Mouse (Mus musculus) stomach, embryonic 15.5 days (tissue): ENCODE data around the gene Nell1. TPM values are rescaled to one million over a fixed set of nuclear protein-coding genes. Genes with fewer than 3 reads are reported as not detected.
A peak's percentile ranks its signal among the peaks of the same experiment; 100 is the strongest.

Source experiments
- ATAC-seq: fragments of 200-750 bp; cut with Nextera tagmentation; 2 replicates; pipeline ENCODE4 v1.8.0; 2017; ENCODE audit warnings: low read depth, moderate number of reproducible peaks, moderate TSS enrichment; ENCODE audit not compliant: insufficient read depth, low FRiP score
- H3K27ac ChIP-seq: fragments of 300-500 bp; sonication (generic); 2 replicates; pipeline ENCODE4 v1.5.1; 2015; ENCODE audit warnings: mild to moderate bottlenecking, inconsistent platforms
- H3K27me3 ChIP-seq: fragments of 300-500 bp; sonication (generic); replicated peaks from 2 replicates; pipeline ENCODE4 v1.6.1; 2015; ENCODE audit warnings: inconsistent platforms
- H3K36me3 ChIP-seq: fragments of 300-500 bp; sonication (generic); 2 replicates; pipeline ENCODE4 v1.6.1; 2015; ENCODE audit warnings: inconsistent platforms
- H3K4me1 ChIP-seq: fragments of 300-500 bp; sonication (generic); 2 replicates; pipeline ENCODE4 v1.6.1; 2015; ENCODE audit warnings: inconsistent platforms
- H3K4me2 ChIP-seq: fragments of 300-500 bp; sonication (generic); 2 replicates; pipeline ENCODE4 v1.6.1; 2015; ENCODE audit warnings: mild to moderate bottlenecking, inconsistent platforms
- H3K4me3 ChIP-seq: fragments of 300-500 bp; sonication (generic); replicated peaks from 2 replicates; pipeline ENCODE4 v1.5.1; 2015; ENCODE audit warnings: inconsistent platforms
- H3K9ac ChIP-seq: fragments of 300-500 bp; sonication (generic); 2 replicates; pipeline ENCODE4 v1.6.1; 2015; ENCODE audit warnings: inconsistent platforms
- H3K9me3 ChIP-seq: fragments of 300-500 bp; sonication (generic); 2 replicates; pipeline ENCODE4 v1.6.1; 2016; ENCODE audit warnings: inconsistent platforms
- WGBS: fragments of 180-500 bp; shearing (Covaris S2); methylation state at CpG from one replicate; pipeline ENCODE4 v1.1.7; 2015; 5-methylcytosine and 5-hydroxymethylcytosine counted together
- polyA plus RNA-seq: library from polyadenylated mRNA; unstranded; fragments of >200 nt; fragmentation: Nextera tagmentation; extraction: Ambion mirVana; gene quantifications from 2 replicates; pipeline ENCODE4 v1.2.1, GENCODE M21; 2015

Gene Nell1
- polyA plus RNA-seq, 1 experiment from 2014 or later, result 5.1 TPM

GRCm38 (mm10) chr7:50781105-50781504 is 806.4 kb downstream of the Nell1 start:
- H3K4me3 ChIP-seq, result no peak overlapping the region
- no peak overlapping the region for H3K27ac ChIP-seq
- H3K9me3 ChIP-seq, result no peaks in the 10 kb centered on the region
- no peaks in the 10 kb centered on the region for H3K36me3 ChIP-seq
- H3K4me2 ChIP-seq, result no peak overlapping the region
- no peak overlapping the region for H3K9ac ChIP-seq
- H3K4me1 ChIP-seq, result no peaks in the 10 kb centered on the region
- H3K27me3 ChIP-seq, result no peaks in the 10 kb centered on the region
- ATAC-seq, result no peak
- 73% methylated on average over 1 of the region's 1 CpGs for WGBS

GRCm38 (mm10) chr7:50783652-50784051 is 809.0 kb downstream of the Nell1 start:
- Histone ChIP-seq H3K27me3 (no peaks in the 10 kb centered on the region), H3K9ac (no peak overlapping the region), H3K4me2 (no peak overlapping the region), H3K27ac (no peak overlapping the region), H3K36me3 (no peaks in the 10 kb centered on the region), H3K9me3 (no peaks in the 10 kb centered on the region), H3K4me3 (no peak overlapping the region), H3K4me1 (no peaks in the 10 kb centered on the region)
- no peak for ATAC-seq
- 59% methylated on average over 1 of the region's 1 CpGs for WGBS

GRCm38 (mm10) chr7:50826180-50826579 is 851.5 kb downstream of the Nell1 start:
- Histone ChIP-seq H3K4me2 (no peak overlapping the region), H3K4me3 (no peak overlapping the region), H3K36me3 (no peaks in the 10 kb centered on the region), H3K27ac (no peak overlapping the region), H3K9ac (no peak overlapping the region), H3K9me3 (no peaks in the 10 kb centered on the region), H3K27me3 (no peaks in the 10 kb centered on the region), H3K4me1 (no peaks in the 10 kb centered on the region)
- ATAC-seq, result no peak
- whole genome bisulfite sequencing, result 26% methylated on average over 7 of the region's 7 CpGs

GRCm38 (mm10) chr7:50832799-50833198 is 858.1 kb downstream of the Nell1 start:
- H3K9ac ChIP-seq, result no peak overlapping the region
- 67% methylated on average over 3 of the region's 3 CpGs for WGBS
- ATAC-seq, result no peak

GRCm38 (mm10) chr7:50842646-50843045 is 868.0 kb downstream of the Nell1 start:
- H3K27ac ChIP-seq, result no peak overlapping the region
- H3K9ac ChIP-seq, result no peak overlapping the region
- H3K4me2 ChIP-seq, result no peak overlapping the region
- no peak for ATAC-seq
- no peaks in the 10 kb centered on the region for H3K4me1 ChIP-seq
- no peaks in the 10 kb centered on the region for H3K27me3 ChIP-seq
- no peaks in the 10 kb centered on the region for H3K36me3 ChIP-seq
- H3K9me3 ChIP-seq, result no peaks in the 10 kb centered on the region
- H3K4me3 ChIP-seq, result no peak overlapping the region

More at GRCm38 (mm10) chr7:50832799-50833198, 858.1 kb downstream of the Nell1 start:
- Histone ChIP-seq H3K27me3 (no peaks in the 10 kb centered on the region), H3K4me2 (no peak overlapping the region), H3K36me3 (no peaks in the 10 kb centered on the region), H3K4me3 (no peak overlapping the region), H3K4me1 (no peaks in the 10 kb centered on the region), H3K27ac (no peak overlapping the region), H3K9me3 (no peaks in the 10 kb centered on the region)

GRCm38 (mm10) chr7:50847921-50848320 is 873.3 kb downstream of the Nell1 start:
- H3K27ac ChIP-seq, result no peak overlapping the region
- H3K4me3 ChIP-seq, result no peak overlapping the region
- H3K4me1 ChIP-seq, result no peaks in the 10 kb centered on the region
- H3K9ac ChIP-seq, result no peak overlapping the region
- no peak for ATAC-seq
- no peaks in the 10 kb centered on the region for H3K36me3 ChIP-seq
- WGBS, result 77% methylated on average over 1 of the region's 1 CpGs
- H3K27me3 ChIP-seq, result no peaks in the 10 kb centered on the region
- no peak overlapping the region for H3K4me2 ChIP-seq
- no peaks in the 10 kb centered on the region for H3K9me3 ChIP-seq

GRCm38 (mm10) chr7:50850271-50850670 is 875.6 kb downstream of the Nell1 start:
- 77% methylated on average over 1 of the region's 1 CpGs for WGBS

GRCm38 (mm10) chr7:50870181-50870580 is 895.5 kb downstream of the Nell1 start:
- no peaks in the 10 kb centered on the region for H3K4me1 ChIP-seq
- H3K9me3 ChIP-seq, result no peaks in the 10 kb centered on the region
- no peak overlapping the region for H3K27ac ChIP-seq
- H3K9ac ChIP-seq, result no peak overlapping the region
- WGBS, result 22% methylated on average over 1 of the region's 1 CpGs
- H3K4me2 ChIP-seq, result no peak overlapping the region
- no peak for ATAC-seq
- H3K4me3 ChIP-seq, result no peak overlapping the region
- H3K36me3 ChIP-seq, result no peaks in the 10 kb centered on the region
- H3K27me3 ChIP-seq, result no peaks in the 10 kb centered on the region

More at GRCm38 (mm10) chr7:50850271-50850670, 875.6 kb downstream of the Nell1 start:
- no peak overlapping the region for H3K9ac ChIP-seq
- H3K27ac ChIP-seq, result no peak overlapping the region
- H3K27me3 ChIP-seq, result no peaks in the 10 kb centered on the region
- H3K9me3 ChIP-seq, result no peaks in the 10 kb centered on the region
- no peak for ATAC-seq
- H3K4me1 ChIP-seq, result no peaks in the 10 kb centered on the region
- no peak overlapping the region for H3K4me2 ChIP-seq
- no peak overlapping the region for H3K4me3 ChIP-seq
- H3K36me3 ChIP-seq, result no peaks in the 10 kb centered on the region

- H3K27me3 ChIP-seq, result no peaks in the 10 kb centered on the region
- H3K4me1 ChIP-seq, result no peaks in the 10 kb centered on the region
- no peak overlapping the region for H3K4me3 ChIP-seq
- no peak overlapping the region for H3K27ac ChIP-seq
- H3K36me3 ChIP-seq, result no peaks in the 10 kb centered on the region
- H3K9me3 ChIP-seq, result no peaks in the 10 kb centered on the region
- no peak for ATAC-seq
- WGBS, result 54% methylated on average over 3 of the region's 3 CpGs
- no peak overlapping the region for H3K4me2 ChIP-seq
- H3K9ac ChIP-seq, result no peak overlapping the region
Measured at GRCm38 (mm10) chr7:50887625-50888024, 913.0 kb downstream of the Nell1 start.

GRCm38 (mm10) chr7:50899541-50900088 is 925.0 kb downstream of the Nell1 start:
- H3K27ac ChIP-seq, result no peak overlapping the region
- H3K4me2 ChIP-seq, result no peak overlapping the region
- no peaks in the 10 kb centered on the region for H3K36me3 ChIP-seq
- H3K9me3 ChIP-seq, result no peaks in the 10 kb centered on the region
- WGBS, result 29% methylated on average over 6 of the region's 6 CpGs
- H3K27me3 ChIP-seq, result no peaks in the 10 kb centered on the region
- no peaks in the 10 kb centered on the region for H3K4me1 ChIP-seq
- H3K9ac ChIP-seq, result no peak overlapping the region
- peak; percentile 10; the same call in 1 of the 2 replicates for ATAC-seq
- H3K4me3 ChIP-seq, result no peak overlapping the region

Other genes with a start within 250 kb of the Nell1 start
- 19.1 and 20.0 TPM in 2 replicates for gene Htatip2, start 215.7 kb upstream of the Nell1 start, polyA plus RNA-seq
- gene Prmt3, start 196.5 kb upstream of the Nell1 start, polyA plus RNA-seq, result 48.9 and 54.6 TPM in 2 replicates
- gene Slc6a5, start 64.7 kb upstream of the Nell1 start, polyA plus RNA-seq, result 0.01 TPM in 1 of 2 replicates, not detected in the other